Mouse (Mus musculus): ENCODE measurements around the gene Inpp4b. TPM values are rescaled to one million over a fixed set of nuclear protein-coding genes. Genes with fewer than 3 reads are reported as not detected.
"Not testable (repeated sequence)": the region's sequence is repeated elsewhere in the genome, so short reads cannot be mapped to it uniquely, and the experiment has no call there.

Inpp4b gene
- polyA plus RNA-seq, 1 experiment = 1.9 TPM

DNA sequence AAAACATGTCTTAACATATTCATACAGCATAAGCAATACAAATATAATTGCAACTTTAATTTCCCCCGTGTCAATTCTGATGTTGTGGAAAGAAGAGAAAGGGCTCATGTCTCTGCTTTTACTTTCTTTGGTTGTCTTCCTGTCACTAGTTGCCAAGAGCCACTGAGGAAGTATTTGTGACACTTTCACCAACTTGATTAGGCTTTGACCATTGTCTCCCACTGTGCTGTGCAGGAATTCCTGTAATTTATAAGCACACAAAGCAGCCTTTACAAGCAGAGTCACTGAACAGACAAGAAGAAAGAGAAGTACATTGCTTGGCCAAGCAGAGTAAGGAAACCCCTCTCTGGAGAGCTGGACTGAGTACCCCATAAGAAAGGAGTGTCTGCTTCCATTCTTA, 466.1 kb downstream of the Inpp4b start:
- H3K4me1 ChIP-seq (ENCODE audit: control insufficient read depth, insufficient read depth, low read length) = 0 out of 2 replicates have a peak, but pooled peaks cover 2% of the 10 kb centered on the region
- DNase-seq = peak; percentile 54
- H3K4me3 ChIP-seq (ENCODE audit: insufficient read depth, low read depth, low read length) = no peak overlapping the region
- H3K27me3 ChIP-seq (replicated peaks; ENCODE audit: control insufficient read depth, insufficient read depth, low read length) = no peaks in the 10 kb centered on the region
- no peaks in the 10 kb centered on the region for H3K36me3 ChIP-seq (ENCODE audit: control insufficient read depth, insufficient read depth, low read length)
- TF ChIP-seq CTCF (conservative IDR thresholded peaks at IDR 0.05; ENCODE audit: insufficient read depth, insufficient read length, low read depth, low read length) = no peak
- TF ChIP-seq POLR2A (IDR thresholded peaks at IDR 0.05; ENCODE audit: low read depth, low read length) = no peak
- no peak overlapping the region for H3K27ac ChIP-seq (ENCODE audit: insufficient read depth, low read depth, low read length)
- 68% methylated on average over 1 of the region's 1 CpGs for WGBS

DNA sequence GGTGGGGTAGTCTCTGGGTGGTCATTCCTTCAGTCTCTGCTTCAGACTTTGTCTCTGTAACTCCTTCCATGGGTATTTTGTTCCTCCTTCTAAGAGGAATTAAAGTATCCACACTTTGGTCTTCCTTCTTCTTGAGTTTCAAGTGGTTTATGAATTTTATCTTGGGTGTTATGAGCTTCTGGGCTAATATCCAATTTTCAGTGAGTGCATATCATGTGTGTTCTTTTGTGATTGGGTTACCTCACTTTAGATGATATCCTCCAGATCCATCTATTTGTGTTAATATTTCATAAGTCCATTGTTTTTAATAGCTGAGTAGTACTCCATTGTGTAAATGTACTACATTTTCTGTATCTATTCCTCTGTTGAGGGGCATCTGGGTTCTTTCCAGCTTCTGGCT, 467.1 kb downstream of the Inpp4b start:
- not testable (repeated sequence) for H3K36me3 ChIP-seq (ENCODE audit: control insufficient read depth, insufficient read depth, low read length); DNase-seq; H3K4me3 ChIP-seq (ENCODE audit: insufficient read depth, low read depth, low read length); H3K4me1 ChIP-seq (ENCODE audit: control insufficient read depth, insufficient read depth, low read length); H3K27me3 ChIP-seq (replicated peaks; ENCODE audit: control insufficient read depth, insufficient read depth, low read length); H3K27ac ChIP-seq (ENCODE audit: insufficient read depth, low read depth, low read length)

DNA sequence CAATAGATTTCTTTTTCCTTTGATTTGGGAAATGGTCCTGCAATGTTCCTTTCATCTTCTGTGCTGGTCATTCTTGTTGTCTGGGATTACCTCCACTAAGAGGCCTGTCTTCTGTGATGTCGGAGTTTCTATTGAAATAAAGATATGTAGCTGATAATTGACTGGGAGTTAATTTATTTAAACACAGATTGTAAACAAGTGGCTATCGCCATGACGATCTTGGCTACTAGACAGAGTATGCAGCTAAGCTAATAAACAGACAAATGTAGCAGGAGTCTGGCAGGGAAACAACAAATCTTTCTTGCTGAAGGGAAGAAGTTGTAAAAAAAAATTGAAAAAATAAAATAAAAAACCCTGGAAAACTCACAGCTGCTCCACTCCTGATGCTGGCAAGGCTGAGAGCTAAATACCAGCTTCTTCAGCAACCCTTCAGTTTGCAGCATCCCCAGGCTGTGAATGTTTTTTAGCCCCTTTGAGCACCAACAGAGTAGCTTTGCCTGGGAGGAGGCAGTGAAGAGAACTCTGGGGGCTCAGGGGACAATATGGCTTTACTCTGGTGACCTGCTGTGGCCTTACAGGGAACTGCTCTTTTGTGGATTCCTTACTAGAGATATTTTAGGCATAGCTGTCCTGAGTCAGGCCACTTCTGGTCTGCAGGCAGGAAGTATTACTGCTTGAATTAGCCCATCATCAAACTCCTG, 469.8 kb downstream of the Inpp4b start:
- no peak for TF ChIP-seq CTCF (conservative IDR thresholded peaks at IDR 0.05; ENCODE audit: insufficient read depth, insufficient read length, low read depth, low read length)
- TF ChIP-seq POLR2A (IDR thresholded peaks at IDR 0.05; ENCODE audit: low read depth, low read length) = no peak
- Histone ChIP-seq H3K27ac (ENCODE audit: insufficient read depth, low read depth, low read length) (peak overlapping the region; percentile 51; the same call in 1 of the 2 replicates), H3K4me3 (ENCODE audit: insufficient read depth, low read depth, low read length) (no peak overlapping the region), H3K36me3 (ENCODE audit: control insufficient read depth, insufficient read depth, low read length) (no peaks in the 10 kb centered on the region), H3K27me3 (replicated peaks; ENCODE audit: control insufficient read depth, insufficient read depth, low read length) (no peaks in the 10 kb centered on the region), H3K4me1 (ENCODE audit: control insufficient read depth, insufficient read depth, low read length) (no peaks in the 10 kb centered on the region)
- 34% methylated on average over 3 of the region's 3 CpGs for WGBS
- peak; percentile 38 for DNase-seq

DNA sequence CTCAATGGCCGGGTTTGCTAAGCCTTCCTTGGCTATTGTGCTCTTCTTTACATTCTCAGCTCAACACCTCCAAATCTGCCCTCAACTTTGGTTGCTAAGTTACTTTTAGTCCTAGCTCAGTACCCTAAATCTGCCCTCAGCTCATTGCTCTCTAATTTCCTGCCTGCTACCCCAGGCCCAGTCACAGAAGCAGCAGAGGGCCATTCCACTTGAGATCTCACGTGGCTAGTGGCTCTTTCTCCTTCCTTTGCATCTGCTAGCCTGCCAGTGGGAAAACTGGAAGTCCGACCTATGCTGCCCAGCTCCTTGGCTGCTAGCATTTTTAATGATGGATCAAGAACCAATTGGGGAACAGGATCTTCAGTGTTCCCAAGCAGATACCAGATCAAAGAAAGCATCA, 472.4 kb downstream of the Inpp4b start:
- H3K4me3 ChIP-seq (ENCODE audit: insufficient read depth, low read depth, low read length) = no peak overlapping the region
- H3K27me3 ChIP-seq (replicated peaks; ENCODE audit: control insufficient read depth, insufficient read depth, low read length) = no peaks in the 10 kb centered on the region
- no peak overlapping the region for H3K27ac ChIP-seq (ENCODE audit: insufficient read depth, low read depth, low read length)
- no peaks in the 10 kb centered on the region for H3K4me1 ChIP-seq (ENCODE audit: control insufficient read depth, insufficient read depth, low read length)
- no peak for TF ChIP-seq POLR2A (IDR thresholded peaks at IDR 0.05; ENCODE audit: low read depth, low read length)
- no peak for TF ChIP-seq CTCF (conservative IDR thresholded peaks at IDR 0.05; ENCODE audit: insufficient read depth, insufficient read length, low read depth, low read length)
- no peak for DNase-seq
- WGBS = 77% methylated on average over 3 of the region's 3 CpGs
- no peaks in the 10 kb centered on the region for H3K36me3 ChIP-seq (ENCODE audit: control insufficient read depth, insufficient read depth, low read length)

DNA sequence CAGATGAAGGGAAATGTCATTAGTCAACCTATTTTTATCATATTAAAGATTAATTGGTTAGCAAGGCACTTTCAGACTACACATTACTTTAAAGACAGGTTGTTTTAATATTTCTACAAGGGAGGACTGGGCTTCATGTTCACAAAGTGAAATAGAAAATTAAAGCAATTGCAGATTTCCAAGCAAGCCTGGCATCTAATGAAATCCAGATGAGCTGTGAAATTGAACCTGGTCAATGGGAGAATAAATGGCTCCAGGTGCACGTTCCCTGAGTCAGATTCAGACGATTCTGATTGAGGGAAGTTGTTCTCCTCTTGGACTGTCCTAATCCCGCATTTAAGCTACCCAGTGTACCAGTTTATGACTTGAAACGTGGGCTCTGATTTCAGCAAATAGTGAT, 473.2 kb downstream of the Inpp4b start:
- Histone ChIP-seq H3K27me3 (replicated peaks; ENCODE audit: control insufficient read depth, insufficient read depth, low read length) (no peaks in the 10 kb centered on the region), H3K27ac (ENCODE audit: insufficient read depth, low read depth, low read length) (no peak overlapping the region), H3K36me3 (ENCODE audit: control insufficient read depth, insufficient read depth, low read length) (no peaks in the 10 kb centered on the region), H3K4me3 (ENCODE audit: insufficient read depth, low read depth, low read length) (no peak overlapping the region), H3K4me1 (ENCODE audit: control insufficient read depth, insufficient read depth, low read length) (no peaks in the 10 kb centered on the region)
- WGBS = 75% methylated on average over 4 of the region's 4 CpGs
- no peak for DNase-seq
- TF ChIP-seq CTCF (conservative IDR thresholded peaks at IDR 0.05; ENCODE audit: insufficient read depth, insufficient read length, low read depth, low read length) = no peak
- TF ChIP-seq POLR2A (IDR thresholded peaks at IDR 0.05; ENCODE audit: low read depth, low read length) = no peak

DNA sequence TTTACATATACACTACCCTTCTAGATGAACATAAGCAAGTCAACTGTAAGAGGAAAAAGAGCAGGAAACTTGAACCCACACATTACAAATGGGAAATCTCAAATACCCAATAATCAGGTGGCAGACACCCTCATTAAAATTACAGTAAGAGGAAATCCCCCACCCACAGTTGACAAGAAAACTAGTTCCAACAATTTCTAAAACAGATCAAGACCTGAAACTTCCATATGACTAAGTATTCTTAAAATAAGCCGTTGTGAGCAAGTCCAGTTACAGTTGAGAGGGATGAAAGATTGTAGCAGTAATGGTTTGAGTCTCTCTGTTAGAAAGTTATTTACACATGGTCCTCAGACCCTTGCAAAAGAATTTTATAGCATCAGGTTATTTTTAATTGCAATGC, 480.8 kb downstream of the Inpp4b start:
- Histone ChIP-seq H3K4me3 (ENCODE audit: insufficient read depth, low read depth, low read length) (no peak overlapping the region), H3K36me3 (ENCODE audit: control insufficient read depth, insufficient read depth, low read length) (no peaks in the 10 kb centered on the region)
- WGBS = 92% methylated on average over 1 of the region's 1 CpGs

DNA sequence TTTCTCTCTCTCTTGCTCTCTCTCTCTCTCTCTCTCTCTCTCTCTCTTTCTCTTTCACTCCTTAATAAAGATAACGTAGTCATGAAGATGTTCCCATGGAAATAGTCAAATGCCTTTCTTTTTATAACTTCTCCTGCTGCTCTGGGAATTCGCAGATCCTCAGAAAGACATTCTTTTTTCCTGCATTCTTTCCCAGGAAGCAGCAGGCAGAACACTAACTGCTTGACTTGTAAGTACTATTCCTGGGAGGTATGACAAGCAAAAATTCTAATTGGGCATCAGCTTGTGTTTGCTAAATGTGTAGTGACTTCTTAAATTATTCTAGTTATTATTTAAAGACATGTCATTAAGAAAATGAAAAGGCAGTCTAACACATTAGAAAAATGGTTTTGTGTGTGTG, 482.6 kb downstream of the Inpp4b start:
- DNase-seq = no peak
- H3K4me1 ChIP-seq (ENCODE audit: control insufficient read depth, insufficient read depth, low read length) = no peaks in the 10 kb centered on the region
- H3K27me3 ChIP-seq (replicated peaks; ENCODE audit: control insufficient read depth, insufficient read depth, low read length) = no peaks in the 10 kb centered on the region
- 55% methylated on average over 2 of the region's 2 CpGs for WGBS
- no peak overlapping the region for H3K27ac ChIP-seq (ENCODE audit: insufficient read depth, low read depth, low read length)
- H3K36me3 ChIP-seq (ENCODE audit: control insufficient read depth, insufficient read depth, low read length) = no peaks in the 10 kb centered on the region
- no peak overlapping the region for H3K4me3 ChIP-seq (ENCODE audit: insufficient read depth, low read depth, low read length)
- TF ChIP-seq CTCF (conservative IDR thresholded peaks at IDR 0.05; ENCODE audit: insufficient read depth, insufficient read length, low read depth, low read length) = no peak
- TF ChIP-seq POLR2A (IDR thresholded peaks at IDR 0.05; ENCODE audit: low read depth, low read length) = no peak

More for the DNA sequence above, 480.8 kb downstream of the Inpp4b start:
- Histone ChIP-seq H3K4me1 (ENCODE audit: control insufficient read depth, insufficient read depth, low read length) (no peaks in the 10 kb centered on the region), H3K27ac (ENCODE audit: insufficient read depth, low read depth, low read length) (no peak overlapping the region), H3K27me3 (replicated peaks; ENCODE audit: control insufficient read depth, insufficient read depth, low read length) (no peaks in the 10 kb centered on the region)
- DNase-seq = no peak
- no peak for TF ChIP-seq POLR2A (IDR thresholded peaks at IDR 0.05; ENCODE audit: low read depth, low read length)
- no peak for TF ChIP-seq CTCF (conservative IDR thresholded peaks at IDR 0.05; ENCODE audit: insufficient read depth, insufficient read length, low read depth, low read length)
